Mouse (Mus musculus): ENCODE results near the gene Maml1.

GRCm38 (mm10) chr11:50272819-50273218 is 19.3 kb downstream of the Maml1 start:
- no peak for TF ChIP-seq CTCF (IDR thresholded peaks at IDR 0.05; ENCODE audit: low read depth, low read length)
- no peak for TF ChIP-seq POLR2AphosphoS5 (IDR thresholded peaks at IDR 0.05; ENCODE audit: insufficient replicate concordance, low read depth, low read length)
- no peak for TF ChIP-seq TAL1 (conservative IDR thresholded peaks at IDR 0.05; ENCODE audit: low read depth, low read length)
